Mouse (Mus musculus) thymus, postnatal 10 days (tissue): Measurements from ENCODE around the gene Lin28b.
A peak's percentile ranks its signal among the peaks of the same experiment; 100 is the strongest.

Experiments used
- DNase-seq, 2 experiments: peaks; one replicate each; pipeline ENCODE4 v3.0.0; 2021; ENCODE audit warnings: low spot score in 2 of 2

Gene Lin28b

GRCm38 (mm10) chr10:45485761-45486602 is at the start of gene Lin28b:
Lin28b (minus strand) TSS chr10:45486395.
- peak in 1 of 2 experiments; percentile 5 for DNase-seq

- DNase-seq: no peak
These were observed 25.6 kb upstream of the Lin28b start for GRCm38 (mm10) chr10:45511764-45512163.

- no peak for DNase-seq
These were observed 24.5 kb upstream of the Lin28b start for GRCm38 (mm10) chr10:45510662-45511061.

- no peak for DNase-seq
These were observed 14.1 kb upstream of the Lin28b start for GRCm38 (mm10) chr10:45500259-45500658.

- DNase-seq: no peak
These were observed 380 bp upstream of the Lin28b start for GRCm38 (mm10) chr10:45486603-45486946.

GRCm38 (mm10) chr10:45485226-45485760 is 902 bp downstream of the Lin28b start:
- no peak for DNase-seq

- DNase-seq: no peak
These were observed 3.0 kb downstream of the Lin28b start for GRCm38 (mm10) chr10:45483210-45483609.

- no peak for DNase-seq
These were observed 12.4 kb downstream of the Lin28b start for GRCm38 (mm10) chr10:45473663-45474333.

- DNase-seq: no peak
These were observed 13.1 kb downstream of the Lin28b start for GRCm38 (mm10) chr10:45473143-45473484.

- DNase-seq: no peak
These were observed 13.6 kb downstream of the Lin28b start for GRCm38 (mm10) chr10:45472431-45473142.

GRCm38 (mm10) chr10:45471321-45471720 is 14.9 kb downstream of the Lin28b start:
- no peak for DNase-seq

- DNase-seq: no peak
These were observed 16.0 kb downstream of the Lin28b start for GRCm38 (mm10) chr10:45470079-45470739.

- no peak for DNase-seq
These were observed 16.9 kb downstream of the Lin28b start for GRCm38 (mm10) chr10:45469027-45469996.

- DNase-seq: no peak
These were observed 17.8 kb downstream of the Lin28b start for GRCm38 (mm10) chr10:45468180-45468915.

- no peak for DNase-seq
These were observed 27.6 kb downstream of the Lin28b start for GRCm38 (mm10) chr10:45458637-45459036.

GRCm38 (mm10) chr10:45458074-45458473 is 28.1 kb downstream of the Lin28b start:
- DNase-seq: no peak

GRCm38 (mm10) chr10:45446625-45447024 is 39.6 kb downstream of the Lin28b start:
- DNase-seq: no peak

GRCm38 (mm10) chr10:45446215-45446614 is 40.0 kb downstream of the Lin28b start:
- no peak for DNase-seq

GRCm38 (mm10) chr10:45422372-45422771 is 63.8 kb downstream of the Lin28b start:
- DNase-seq: no peak

- DNase-seq: no peak
These were observed 74.1 kb downstream of the Lin28b start for GRCm38 (mm10) chr10:45412144-45412543.
